Mouse (Mus musculus) myocyte (in vitro differentiated cells): ENCODE results near the gene Gng3.

Experiments
- MAX ChIP-seq: IDR thresholded peaks from one replicate; pipeline ENCODE4 v1.6.1; 2011; ENCODE audit warnings: low read depth, mild to moderate bottlenecking, control low read depth
- POLR2A ChIP-seq: IDR thresholded peaks from one replicate; pipeline ENCODE4 v1.6.1; 2011; ENCODE audit warnings: low read depth, mild to moderate bottlenecking, control low read depth, moderate library complexity; ENCODE audit not compliant: insufficient read length

DNA sequence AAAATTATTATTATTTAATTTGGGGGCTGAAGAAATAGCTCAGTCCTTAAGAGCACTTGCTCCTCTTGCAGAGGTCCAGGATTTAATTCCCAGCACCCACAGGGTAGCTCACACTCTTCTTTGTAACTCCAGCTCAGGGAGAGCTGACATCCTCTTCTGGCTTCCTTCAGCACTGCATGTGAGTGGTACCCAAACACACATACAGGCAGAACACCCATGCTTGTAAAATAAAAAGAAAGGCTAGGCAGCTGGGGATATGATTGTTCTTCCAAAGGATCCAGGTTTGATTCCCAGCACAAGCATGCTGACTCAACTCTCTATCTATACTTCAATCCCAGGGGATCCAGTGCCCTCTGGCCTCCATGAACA is 40.1 kb downstream of the Gng3 start:
- no peak for TF ChIP-seq MAX
- no peak for TF ChIP-seq POLR2A
